Mouse (Mus musculus): ENCODE measurements around the gene Wnt10b. TPM values are rescaled to one million over a fixed set of nuclear protein-coding genes. Genes with fewer than 3 reads are reported as not detected.

Gene Wnt10b
- polyA plus RNA-seq, 1 experiment from 2014 or later = 0.07 TPM

DNA sequence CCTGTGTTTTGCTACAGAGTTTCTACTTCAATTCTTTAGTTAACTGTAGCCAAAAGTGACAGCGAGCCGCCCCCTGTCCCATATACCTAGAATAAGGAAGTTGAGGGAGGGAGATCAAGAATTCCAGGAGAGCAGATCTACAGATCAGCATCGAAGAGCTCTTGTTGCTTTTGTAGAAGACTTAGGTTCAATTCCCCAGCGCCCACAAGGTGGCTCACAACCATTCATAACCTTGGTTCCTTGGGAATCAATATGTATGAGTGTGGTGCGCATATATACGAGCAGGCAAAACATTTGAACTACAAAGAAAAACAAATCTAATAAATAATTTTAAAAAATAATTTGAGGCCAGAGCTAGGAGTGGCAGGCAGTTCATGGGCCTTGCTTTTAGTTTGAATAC, 3.2 kb upstream of the Wnt10b start:
- 32% methylated on average over 6 of the region's 6 CpGs for WGBS
- peaks cover 32% of the 10 kb centered on the region for H3K4me1 ChIP-seq
- no peak overlapping the region for H3K4me3 ChIP-seq
- no peaks in the 10 kb centered on the region for H3K36me3 ChIP-seq
- 0 out of 2 replicates have a peak, but pooled peaks cover 5% of the 10 kb centered on the region for H3K9me3 ChIP-seq
- no peak for ATAC-seq (ENCODE audit: extremely low read depth, insufficient number of reproducible peaks, low FRiP score, low TSS enrichment)
- H3K27me3 ChIP-seq (replicated peaks) = peaks cover 91% of the 10 kb centered on the region
- H3K9ac ChIP-seq = no peak overlapping the region
- no peak overlapping the region for H3K27ac ChIP-seq (replicated peaks)
- H3K4me2 ChIP-seq = no peak overlapping the region

DNA sequence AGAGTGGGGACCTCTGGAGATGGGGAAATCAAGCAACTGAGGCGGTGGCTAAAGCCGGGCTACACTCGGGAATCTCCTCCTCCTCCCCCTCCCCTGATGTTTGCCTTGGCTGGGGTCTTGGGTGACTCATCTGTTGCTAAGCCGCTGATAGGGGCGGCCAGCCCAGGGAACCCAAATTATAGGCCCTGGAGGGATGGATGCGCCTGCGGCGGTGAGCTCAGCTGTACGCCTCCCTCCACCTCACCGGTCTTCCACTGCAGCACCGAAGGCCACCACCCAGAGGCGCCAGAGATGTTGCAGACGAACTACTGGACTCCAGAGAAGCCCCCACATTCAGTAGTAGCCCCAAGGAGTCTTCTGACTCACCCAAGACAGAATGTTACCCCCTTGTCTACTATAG, 2.6 kb upstream of the Wnt10b start:
- Histone ChIP-seq H3K9me3 (0 out of 2 replicates have a peak, but pooled peaks cover 1% of the 10 kb centered on the region), H3K4me3 (no peak overlapping the region), H3K9ac (no peak overlapping the region), H3K4me2 (0 out of 2 replicates have a peak overlapping the region, but pooled peaks have one; percentile 10), H3K36me3 (no peaks in the 10 kb centered on the region), H3K27ac (replicated peaks) (no peak overlapping the region), H3K4me1 (peaks cover 36% of the 10 kb centered on the region), H3K27me3 (replicated peaks) (peaks cover 92% of the 10 kb centered on the region)
- 0 out of 2 replicates have a peak, but pooled peaks have one; percentile 47 for ATAC-seq (ENCODE audit: extremely low read depth, insufficient number of reproducible peaks, low FRiP score, low TSS enrichment)
- WGBS = 10% methylated on average over 13 of the region's 13 CpGs

DNA sequence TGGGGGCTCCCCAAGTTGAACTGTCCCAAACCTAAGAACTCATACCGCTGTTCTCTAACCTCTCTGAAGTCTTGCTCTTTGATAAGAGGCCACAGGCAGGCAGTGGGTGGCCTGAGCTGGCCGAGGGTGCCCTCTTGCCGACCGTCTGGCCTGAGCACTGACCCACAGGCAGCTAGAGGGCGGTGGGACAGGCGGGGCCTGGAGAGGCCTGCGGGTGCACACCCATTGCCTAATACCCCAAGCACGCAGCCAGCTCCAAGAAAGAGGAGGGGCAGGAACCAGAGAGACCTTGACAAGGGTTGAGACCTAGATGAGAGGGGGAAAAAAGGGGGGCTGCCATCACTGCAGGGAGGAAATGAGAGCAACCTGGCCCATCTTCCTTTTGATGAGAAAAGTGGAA, 2.1 kb upstream of the Wnt10b start:
- no peak overlapping the region for H3K27ac ChIP-seq (replicated peaks)
- 5% methylated on average over 8 of the region's 8 CpGs for WGBS
- H3K27me3 ChIP-seq (replicated peaks) = peaks cover 92% of the 10 kb centered on the region
- 0 out of 2 replicates have a peak overlapping the region, but pooled peaks have one; percentile 10 for H3K4me2 ChIP-seq
- no peaks in the 10 kb centered on the region for H3K36me3 ChIP-seq
- H3K9ac ChIP-seq = no peak overlapping the region
- H3K9me3 ChIP-seq = no peaks in the 10 kb centered on the region
- H3K4me3 ChIP-seq = no peak overlapping the region
- no peak for ATAC-seq (ENCODE audit: extremely low read depth, insufficient number of reproducible peaks, low FRiP score, low TSS enrichment)
- peaks cover 36% of the 10 kb centered on the region for H3K4me1 ChIP-seq

DNA sequence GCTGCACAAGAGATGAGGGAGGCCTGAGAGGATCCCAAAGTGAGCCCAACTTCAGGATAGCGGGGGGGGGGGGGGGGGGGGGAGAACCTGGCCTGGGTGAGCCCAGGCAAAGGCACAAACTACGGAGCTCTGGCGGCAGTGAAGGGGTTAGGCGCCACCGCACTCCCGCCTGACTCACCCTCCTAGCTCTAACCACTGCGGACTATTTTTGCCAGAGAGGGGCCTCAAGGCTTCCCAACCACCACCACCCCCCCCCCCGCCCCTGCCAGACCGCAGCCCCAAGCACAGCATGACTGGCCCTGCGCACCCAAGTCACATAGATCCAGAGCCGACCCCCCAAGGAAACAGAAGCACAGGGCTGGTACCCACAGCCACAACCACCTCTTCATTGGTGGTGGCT, 856 bp upstream of the Wnt10b start:
- Histone ChIP-seq H3K9ac (no peak overlapping the region), H3K4me3 (peak overlapping the region; percentile 44), H3K4me2 (peak overlapping the region; percentile 66), H3K4me1 (peaks cover 36% of the 10 kb centered on the region), H3K27ac (replicated peaks) (no peak overlapping the region), H3K27me3 (replicated peaks) (peaks cover 94% of the 10 kb centered on the region), H3K36me3 (no peaks in the 10 kb centered on the region), H3K9me3 (no peaks in the 10 kb centered on the region)
- WGBS = 4% methylated on average over 11 of the region's 11 CpGs
- no peak for ATAC-seq (ENCODE audit: extremely low read depth, insufficient number of reproducible peaks, low FRiP score, low TSS enrichment)

DNA sequence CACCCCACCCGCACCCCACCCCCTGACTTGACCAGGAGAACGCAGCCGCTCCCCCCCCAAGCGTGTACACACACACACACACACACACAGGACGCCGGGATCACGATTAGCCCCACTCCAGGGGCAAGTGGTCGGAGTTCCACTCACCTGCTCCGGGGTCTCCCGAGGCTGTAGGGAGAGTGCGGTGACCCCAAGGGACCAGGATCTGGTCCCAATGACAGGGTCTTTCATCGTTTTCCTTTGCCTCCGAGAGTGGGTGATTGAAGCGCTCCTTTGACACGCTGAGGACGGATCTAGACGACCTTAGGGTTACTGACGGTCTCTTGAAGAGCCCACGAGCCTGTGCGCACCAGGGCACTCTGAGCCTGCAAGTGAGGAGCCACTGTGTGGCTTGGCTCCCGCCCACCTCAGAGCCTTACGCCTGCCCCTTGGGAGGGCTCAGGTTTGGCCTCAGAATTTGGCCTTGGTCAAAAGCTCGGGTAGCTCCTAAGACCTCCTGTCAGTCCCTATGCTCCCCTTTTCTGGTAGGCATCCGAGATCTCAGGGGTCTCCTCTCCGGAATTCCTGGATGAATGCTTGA, 331 bp upstream of the Wnt10b start:
- Histone ChIP-seq H3K27me3 (replicated peaks) (peaks cover 98% of the 10 kb centered on the region), H3K9ac (peak overlapping the region; percentile 54), H3K36me3 (no peaks in the 10 kb centered on the region), H3K4me1 (peaks cover 36% of the 10 kb centered on the region), H3K4me3 (peak overlapping the region; percentile 44), H3K27ac (replicated peaks) (no peak overlapping the region), H3K4me2 (peak overlapping the region; percentile 66), H3K9me3 (no peaks in the 10 kb centered on the region)
- WGBS = 1% methylated on average over 25 of the region's 25 CpGs
- ATAC-seq (ENCODE audit: extremely low read depth, insufficient number of reproducible peaks, low FRiP score, low TSS enrichment) = no peak

DNA sequence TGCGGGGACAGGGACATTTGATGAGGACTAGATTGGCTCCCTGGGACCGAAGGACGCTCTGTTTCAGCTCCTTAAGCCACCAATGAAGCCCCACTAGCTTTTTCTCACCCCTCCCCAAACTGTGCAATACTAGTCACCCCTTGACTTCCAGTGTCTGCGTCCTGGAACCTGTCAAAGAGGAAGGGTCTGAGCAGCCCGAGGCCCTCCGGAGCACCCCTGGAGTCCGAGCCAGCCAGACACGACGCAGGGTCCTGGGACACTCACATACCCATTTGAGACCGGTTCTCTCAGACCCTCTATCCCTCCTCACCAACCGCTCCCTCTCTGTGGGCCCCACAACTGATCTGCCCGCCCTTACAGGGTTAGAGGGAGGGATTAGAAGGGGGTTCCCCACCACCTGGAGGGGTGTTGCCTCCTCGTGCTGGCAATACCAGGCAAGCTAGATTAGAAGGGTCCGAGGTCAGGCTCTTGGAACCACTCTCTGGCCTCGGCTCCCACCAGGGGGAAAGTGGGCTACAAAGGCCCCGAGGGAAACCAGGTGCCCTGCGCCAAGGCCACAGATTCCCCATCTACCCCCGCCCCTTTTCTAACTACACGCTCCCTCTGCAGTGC, 839 bp downstream of the Wnt10b start:
- H3K36me3 ChIP-seq = no peaks in the 10 kb centered on the region
- H3K27me3 ChIP-seq (replicated peaks) = peaks cover 100% of the 10 kb centered on the region
- ATAC-seq (ENCODE audit: extremely low read depth, insufficient number of reproducible peaks, low FRiP score, low TSS enrichment) = no peak
- no peaks in the 10 kb centered on the region for H3K9me3 ChIP-seq
- peak overlapping the region; percentile 66 for H3K4me2 ChIP-seq
- H3K4me3 ChIP-seq = peak overlapping the region; percentile 44; the same call in 1 of the 2 replicates
- H3K4me1 ChIP-seq = peaks cover 48% of the 10 kb centered on the region
- WGBS = 2% methylated on average over 19 of the region's 19 CpGs
- no peak overlapping the region for H3K27ac ChIP-seq (replicated peaks)
- peak overlapping the region; percentile 37; the same call in 1 of the 2 replicates for H3K9ac ChIP-seq

DNA sequence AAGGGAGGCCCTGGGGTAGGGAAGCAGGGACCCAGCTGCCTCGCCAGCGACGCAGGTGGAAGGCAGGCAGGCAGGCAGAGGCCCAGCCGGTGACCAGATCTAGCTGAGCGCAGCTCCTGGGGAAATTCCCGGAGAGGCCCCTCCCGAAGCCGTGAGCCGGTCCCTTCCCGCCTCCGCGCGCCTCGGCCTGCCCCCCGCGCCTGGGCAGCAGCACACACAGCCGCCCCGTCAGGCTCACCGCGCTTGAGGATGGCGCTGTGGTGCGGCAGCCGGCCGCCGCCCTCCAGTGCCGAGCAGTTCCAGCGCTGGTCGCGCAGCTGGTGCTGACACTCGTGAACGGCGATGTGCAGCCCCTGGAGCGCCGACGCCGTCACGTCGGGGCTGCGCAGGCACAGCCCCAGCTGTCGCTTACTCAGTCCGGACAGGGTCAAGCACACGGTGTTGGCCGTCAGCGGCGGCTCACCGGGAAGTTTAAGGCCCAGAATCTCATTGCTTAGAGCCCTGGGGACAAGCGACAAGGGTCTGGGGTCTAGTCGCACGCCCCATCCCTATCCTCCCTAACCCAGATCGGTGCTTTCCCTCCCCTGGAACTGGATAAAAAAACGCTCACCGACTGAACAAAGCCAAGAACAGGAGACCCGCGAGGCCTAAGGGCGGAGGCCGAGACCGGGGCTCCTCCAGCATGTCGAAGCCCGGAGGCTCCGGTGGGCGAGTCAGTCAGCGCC, 1.5 kb downstream of the Wnt10b start:
- Histone ChIP-seq H3K4me3 (peak overlapping the region; percentile 35), H3K4me1 (peaks cover 50% of the 10 kb centered on the region), H3K9me3 (no peaks in the 10 kb centered on the region), H3K36me3 (no peaks in the 10 kb centered on the region), H3K9ac (peak overlapping the region; percentile 37), H3K27me3 (replicated peaks) (peaks cover 100% of the 10 kb centered on the region), H3K4me2 (peak overlapping the region; percentile 66), H3K27ac (replicated peaks) (no peak overlapping the region)
- no peak for ATAC-seq (ENCODE audit: extremely low read depth, insufficient number of reproducible peaks, low FRiP score, low TSS enrichment)
- whole genome bisulfite sequencing = 1% methylated on average over 62 of the region's 62 CpGs

DNA sequence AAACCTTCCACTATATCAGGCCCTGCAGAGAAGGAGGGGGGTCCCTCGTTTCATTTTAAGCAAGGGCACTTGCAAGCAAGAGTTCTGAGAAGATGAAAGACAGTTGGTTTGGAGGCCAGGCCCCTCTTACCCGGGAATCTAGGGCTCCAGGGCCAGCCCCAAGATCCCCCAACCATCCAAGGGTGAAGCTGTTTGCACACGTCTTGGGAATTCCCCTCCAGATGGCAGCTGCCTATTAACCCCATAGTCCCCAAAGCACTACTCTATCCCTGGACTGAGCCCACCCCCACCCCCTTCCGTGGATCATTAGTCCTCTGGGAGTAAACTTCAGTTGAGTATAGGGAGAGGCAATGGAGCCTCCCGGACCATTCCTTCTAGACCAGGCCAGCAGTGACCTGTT, 2.4 kb downstream of the Wnt10b start:
- ATAC-seq (ENCODE audit: extremely low read depth, insufficient number of reproducible peaks, low FRiP score, low TSS enrichment) = no peak
- peaks cover 50% of the 10 kb centered on the region for H3K4me1 ChIP-seq
- H3K36me3 ChIP-seq = no peaks in the 10 kb centered on the region
- no peak overlapping the region for H3K4me2 ChIP-seq
- no peak overlapping the region for H3K9ac ChIP-seq
- 6% methylated on average over 5 of the region's 5 CpGs for WGBS
- no peak overlapping the region for H3K27ac ChIP-seq (replicated peaks)
- no peaks in the 10 kb centered on the region for H3K9me3 ChIP-seq
- peaks cover 99% of the 10 kb centered on the region for H3K27me3 ChIP-seq (replicated peaks)
- no peak overlapping the region for H3K4me3 ChIP-seq

DNA sequence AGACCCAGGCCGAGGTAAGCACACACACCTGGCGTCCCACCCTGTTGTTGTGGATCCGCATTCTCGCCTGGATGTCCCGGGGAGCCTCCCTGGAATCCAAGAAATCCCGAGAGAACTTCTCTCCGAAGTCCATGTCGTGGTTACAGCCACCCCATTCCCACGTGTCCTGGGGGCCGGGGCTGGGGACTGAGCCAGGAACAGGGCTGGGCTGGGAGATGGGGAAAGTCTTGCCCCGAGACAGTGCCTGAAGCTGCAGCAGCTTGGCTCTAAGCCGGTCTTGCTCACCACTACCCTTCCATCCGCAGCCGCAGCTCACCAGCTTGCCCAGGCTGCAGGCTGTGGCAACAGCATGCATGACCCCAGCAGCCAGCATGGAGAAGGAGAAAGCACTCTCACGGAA, 3.9 kb downstream of the Wnt10b start:
- WGBS = 13% methylated on average over 15 of the region's 15 CpGs
- H3K9ac ChIP-seq = no peak overlapping the region
- no peak overlapping the region for H3K27ac ChIP-seq (replicated peaks)
- H3K27me3 ChIP-seq (replicated peaks) = peaks cover 99% of the 10 kb centered on the region
- no peaks in the 10 kb centered on the region for H3K36me3 ChIP-seq
- no peak overlapping the region for H3K4me2 ChIP-seq
- 0 out of 2 replicates have a peak overlapping the region, but pooled peaks have one; percentile 8 for H3K4me3 ChIP-seq
- H3K4me1 ChIP-seq = peaks cover 42% of the 10 kb centered on the region
- no peak for ATAC-seq (ENCODE audit: extremely low read depth, insufficient number of reproducible peaks, low FRiP score, low TSS enrichment)
- no peaks in the 10 kb centered on the region for H3K9me3 ChIP-seq

DNA sequence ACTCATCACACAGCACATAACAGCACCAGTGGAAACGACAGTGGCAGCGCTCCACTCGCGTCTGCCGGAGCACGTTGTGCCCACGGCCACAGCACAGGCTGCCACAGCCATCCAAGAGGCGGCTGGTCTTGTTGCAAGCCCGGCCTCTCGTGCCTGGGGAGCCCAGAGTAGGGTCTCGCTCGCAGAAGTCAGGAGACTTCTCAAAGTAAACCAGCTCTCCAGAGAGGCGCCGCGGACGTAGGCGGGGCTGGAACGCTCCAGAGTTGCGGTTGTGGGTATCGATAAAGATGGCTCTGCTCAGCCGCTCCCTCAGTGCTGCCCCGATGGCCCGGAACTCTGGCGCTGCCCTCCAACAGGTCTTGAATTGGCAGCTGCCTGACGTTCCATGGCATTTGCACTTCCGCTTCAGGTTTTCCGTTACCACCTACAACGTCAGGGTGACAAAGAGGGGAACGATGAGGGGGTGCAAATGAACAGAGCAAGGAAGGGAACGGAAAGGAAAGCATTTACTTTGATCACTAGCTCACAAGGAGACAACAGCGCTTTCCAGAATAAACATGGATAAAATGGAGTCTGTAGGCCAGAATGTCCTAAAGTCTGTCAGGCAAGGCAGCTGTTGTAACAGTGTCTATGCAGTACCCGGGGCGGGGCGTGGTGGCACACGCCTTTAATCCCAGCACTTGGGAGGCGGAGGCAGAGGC, 5.3 kb downstream of the Wnt10b start:
- ATAC-seq (ENCODE audit: extremely low read depth, insufficient number of reproducible peaks, low FRiP score, low TSS enrichment) = no peak
- no peaks in the 10 kb centered on the region for H3K9me3 ChIP-seq
- 3% methylated on average over 36 of the region's 36 CpGs for WGBS

DNA sequence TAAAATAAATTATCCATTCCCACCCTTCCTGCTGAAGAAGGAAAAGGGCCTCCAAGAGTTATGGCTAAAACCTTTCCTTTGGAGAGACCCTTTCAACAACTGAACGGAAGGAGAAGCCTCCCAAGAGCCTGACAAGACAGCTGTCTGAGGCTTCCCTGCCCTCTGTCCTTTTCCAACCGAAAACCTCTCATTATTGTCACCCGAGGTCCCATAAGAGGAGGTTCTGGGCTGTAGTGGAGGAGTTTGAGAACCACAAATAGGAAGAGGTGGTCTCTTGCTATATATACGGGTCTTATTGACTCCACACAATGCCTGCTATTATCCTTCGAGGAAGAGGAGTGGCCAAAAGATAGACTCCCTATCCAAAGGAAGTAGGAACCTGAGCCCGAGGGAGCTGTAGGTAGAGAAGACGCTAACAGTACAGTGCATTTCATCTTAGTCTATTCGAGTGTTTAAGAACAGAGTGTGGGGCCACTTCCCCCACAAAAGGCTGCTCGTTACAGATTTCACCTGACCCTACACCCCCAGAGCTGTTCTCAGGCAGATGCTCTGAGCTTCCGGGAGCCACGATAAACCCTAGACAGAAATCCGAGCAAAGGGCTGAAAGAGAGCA, 6.0 kb downstream of the Wnt10b start:
- peaks cover 92% of the 10 kb centered on the region for H3K27me3 ChIP-seq (replicated peaks)
- no peaks in the 10 kb centered on the region for H3K36me3 ChIP-seq
- peak overlapping the region; percentile 74 for H3K4me2 ChIP-seq
- H3K4me1 ChIP-seq = peaks cover 25% of the 10 kb centered on the region
- WGBS = 8% methylated on average over 12 of the region's 12 CpGs
- no peak for ATAC-seq (ENCODE audit: extremely low read depth, insufficient number of reproducible peaks, low FRiP score, low TSS enrichment)
- H3K9me3 ChIP-seq = no peaks in the 10 kb centered on the region
- H3K4me3 ChIP-seq = peak overlapping the region; percentile 51
- H3K9ac ChIP-seq = peak overlapping the region; percentile 62
- no peak overlapping the region for H3K27ac ChIP-seq (replicated peaks)

More for the DNA sequence above, 5.3 kb downstream of the Wnt10b start:
- peak overlapping the region; percentile 51 for H3K4me3 ChIP-seq
- peaks cover 99% of the 10 kb centered on the region for H3K27me3 ChIP-seq (replicated peaks)
- no peak overlapping the region for H3K27ac ChIP-seq (replicated peaks)
- H3K4me1 ChIP-seq = peaks cover 33% of the 10 kb centered on the region
- peak overlapping the region; percentile 74 for H3K4me2 ChIP-seq
- no peaks in the 10 kb centered on the region for H3K36me3 ChIP-seq
- H3K9ac ChIP-seq = peak overlapping the region; percentile 62
